13 mouse cellular contexts compared by ENCODE assay signal in genomic region chr19:3753738-3754137, GRCm38 (mm10).
"Had no signal": no experiment of that assay in that cellular context is flagged by ENCODE, and none has a peak within 500 bp of the region (broad histone marks: within the 10 kb centered on the region; RNA-seq: fewer than 3 reads in every experiment).

No protein-coding gene starts in this region.

- ATAC-seq: liver, embryonic 12.5 days had no signal

- H3K36me3 ChIP-seq: limb, embryonic 10.5 days; liver, embryonic 12.5 days; neural tube, embryonic 13.5 days had no signal

- DNase-seq: kidney, adult 18-20 months; kidney, postnatal 25 days; lung, embryonic 14.5 days; lung, postnatal 10 days; lung, postnatal 4 days; midbrain, embryonic 14.5 days; right cerebral cortex, postnatal 14 days; thymus, adult 18-20 months; thymus, postnatal 14 days had no signal

- H3K9ac ChIP-seq: liver, embryonic 12.5 days; lung, embryonic 14.5 days; neural tube, embryonic 13.5 days had no signal

- H3K4me3 ChIP-seq: left cerebral cortex, adult 2 months; limb, embryonic 10.5 days; liver, embryonic 12.5 days; neural tube, embryonic 13.5 days had no signal

- H3K9me3 ChIP-seq: limb, embryonic 10.5 days; neural tube, embryonic 13.5 days had no signal

- H3K27ac ChIP-seq: left cerebral cortex, adult 2 months; limb, embryonic 10.5 days; liver, embryonic 12.5 days; neural tube, embryonic 13.5 days had no signal

- H3K4me1 ChIP-seq: limb, embryonic 10.5 days; liver, embryonic 12.5 days; neural tube, embryonic 13.5 days had no signal

- H3K4me2 ChIP-seq: liver, embryonic 12.5 days; lung, embryonic 14.5 days; neural tube, embryonic 13.5 days had no signal

- H3K27me3 ChIP-seq: neural tube, embryonic 13.5 days had no signal
